Mouse (Mus musculus): Measurements from ENCODE around the gene Rbl2. TPM values are rescaled to one million over a fixed set of nuclear protein-coding genes. Genes with fewer than 3 reads are reported as not detected.
A peak's percentile ranks its signal among the peaks of the same experiment; 100 is the strongest.

Gene Rbl2
- total and polyA plus RNA-seq, 3 experiments = 2.9 to 8.4 TPM; not detected in 1

- TF ChIP-seq MYB (IDR thresholded peaks at IDR 0.05; ENCODE audit: low read depth, low read length) (no peak), USF1 (IDR thresholded peaks at IDR 0.05; ENCODE audit: low read depth, low read length) (no peak), POLR2AphosphoS2 (IDR thresholded peaks at IDR 0.05; ENCODE audit: low read length) (no peak), HCFC1 (IDR thresholded peaks at IDR 0.05; ENCODE audit: low read depth, low read length) (no peak), RAD21 (IDR thresholded peaks at IDR 0.05; ENCODE audit: low read depth, low read length) (no peak), MAFK (IDR thresholded peaks at IDR 0.05; ENCODE audit: borderline replicate concordance, low read depth, low read length) (no peak), ETS1 (IDR thresholded peaks at IDR 0.05; ENCODE audit: low read depth, low read length) (no peak), SMC3 (IDR thresholded peaks at IDR 0.05; ENCODE audit: low read depth, low read length) (no peak), CHD2 (IDR thresholded peaks at IDR 0.05; ENCODE audit: low read length) (no peak), NRF1 (IDR thresholded peaks at IDR 0.05; ENCODE audit: insufficient read depth, low read depth, low read length, poor library complexity, severe bottlenecking) (no peak), JUND (IDR thresholded peaks at IDR 0.05; ENCODE audit: low read depth, low read length) (no peak), SIN3A (IDR thresholded peaks at IDR 0.05; ENCODE audit: low read length) (no peak), MAX (IDR thresholded peaks at IDR 0.05; ENCODE audit: low read length) (no peak), EP300 (IDR thresholded peaks at IDR 0.05; ENCODE audit: low read depth in 1 of 2, low read length in 2 of 2) (no peak), MXI1 (IDR thresholded peaks at IDR 0.05; ENCODE audit: low read depth, low read length) (no peak), E2F4 (IDR thresholded peaks at IDR 0.05; ENCODE audit: borderline replicate concordance, low read depth, low read length) (no peak), UBTF (IDR thresholded peaks at IDR 0.05; ENCODE audit: borderline replicate concordance, insufficient read depth, low read depth, low read length) (no peak), ZNF384 (IDR thresholded peaks at IDR 0.05; ENCODE audit: low read depth, low read length) (no peak), ZMIZ1 (IDR thresholded peaks at IDR 0.05; ENCODE audit: low read depth, low read length) (no peak), CTCF (IDR thresholded peaks at IDR 0.05 in 2 of 3, conservative IDR thresholded peaks at IDR 0.05 in 1 of 3; ENCODE audit: control insufficient read depth in 1 of 3, insufficient read depth in 1 of 3, low read depth in 2 of 3, low read length in 3 of 3, poor library complexity in 1 of 3, severe bottlenecking in 1 of 3) (no peak)
- Histone ChIP-seq H3K4me1 (ENCODE audit: control insufficient read depth in 1 of 2, insufficient read depth in 2 of 2, low read length in 2 of 2) (peaks cover 2 to 10% of the 10 kb centered on the region in 2 experiments; a peak in 3 of 4 replicates), H3K36me3 (ENCODE audit: control insufficient read depth in 1 of 2, insufficient read depth in 2 of 2, low read length in 2 of 2) (peaks cover 0 to 8% of the 10 kb centered on the region in 2 experiments; a peak in 3 of 4 replicates), H3K9ac (ENCODE audit: control insufficient read depth, low read depth, low read length, poor library complexity, severe bottlenecking) (no peak overlapping the region), H3K79me2 (ENCODE audit: control insufficient read depth, insufficient read depth, low read length, poor library complexity) (no peaks in the 10 kb centered on the region), H3K4me3 (ENCODE audit: control insufficient read depth in 1 of 2, insufficient read depth in 1 of 2, low read depth in 2 of 2, low read length in 2 of 2) (no peak overlapping the region), H3K9me3 (replicated peaks; ENCODE audit: insufficient read depth, low read length) (no peaks in the 10 kb centered on the region), H3K27me3 (ENCODE audit: control insufficient read depth in 1 of 2, insufficient read depth in 2 of 2, low read length in 2 of 2) (no peaks in the 10 kb centered on the region), H3K27ac (ENCODE audit: control insufficient read depth, low read depth, low read length) (no peak overlapping the region)
- DNase-seq (ENCODE audit: low read depth, low spot score) = no peak
Observed at GRCm38 (mm10) chr8:91114910-91115309, 45.1 kb downstream of the Rbl2 start.

- Histone ChIP-seq H3K27me3 (ENCODE audit: control insufficient read depth in 1 of 2, insufficient read depth in 2 of 2, low read length in 2 of 2) (no peaks in the 10 kb centered on the region), H3K36me3 (ENCODE audit: control insufficient read depth in 1 of 2, insufficient read depth in 2 of 2, low read length in 2 of 2) (peaks cover 0 to under 1% of the 10 kb centered on the region in 2 experiments)
- peak; percentile 37 for DNase-seq (ENCODE audit: low read depth, low spot score)
Observed at GRCm38 (mm10) chr8:91117537-91117936, 47.7 kb downstream of the Rbl2 start.

More at GRCm38 (mm10) chr8:91117537-91117936, 47.7 kb downstream of the Rbl2 start:
- Histone ChIP-seq H3K9ac (ENCODE audit: control insufficient read depth, low read depth, low read length, poor library complexity, severe bottlenecking) (no peak overlapping the region), H3K4me3 (ENCODE audit: control insufficient read depth in 1 of 2, insufficient read depth in 1 of 2, low read depth in 2 of 2, low read length in 2 of 2) (no peak overlapping the region), H3K27ac (ENCODE audit: control insufficient read depth, low read depth, low read length) (no peak overlapping the region), H3K4me1 (ENCODE audit: control insufficient read depth in 1 of 2, insufficient read depth in 2 of 2, low read length in 2 of 2) (peaks cover 0 to 2% of the 10 kb centered on the region in 2 experiments; a peak in 1 of 4 replicates), H3K9me3 (replicated peaks; ENCODE audit: insufficient read depth, low read length) (no peaks in the 10 kb centered on the region), H3K79me2 (ENCODE audit: control insufficient read depth, insufficient read depth, low read length, poor library complexity) (no peaks in the 10 kb centered on the region)
- no peak for TF ChIP-seq USF2 (IDR thresholded peaks at IDR 0.05; ENCODE audit: borderline replicate concordance in 1 of 2, insufficient read depth in 1 of 2, low read depth in 1 of 2, low read length in 2 of 2)
- TF ChIP-seq TCF12 (IDR thresholded peaks at IDR 0.05; ENCODE audit: low read depth, low read length) = no peak
- TF ChIP-seq TBP (IDR thresholded peaks at IDR 0.05; ENCODE audit: low read depth, low read length) = no peak
- no peak for TF ChIP-seq SIN3A (IDR thresholded peaks at IDR 0.05; ENCODE audit: low read length)
- TF ChIP-seq RAD21 (IDR thresholded peaks at IDR 0.05; ENCODE audit: low read depth, low read length) = peak; percentile 39
- TF ChIP-seq BHLHE40 (IDR thresholded peaks at IDR 0.05; ENCODE audit: borderline replicate concordance, low read depth, low read length) = no peak
- no peak for TF ChIP-seq HCFC1 (IDR thresholded peaks at IDR 0.05; ENCODE audit: low read depth, low read length)
- no peak for TF ChIP-seq CHD2 (IDR thresholded peaks at IDR 0.05; ENCODE audit: low read length)
- peak; percentile 28 to 65 (median 42); a peak in 5 of 6 replicates for TF ChIP-seq CTCF (IDR thresholded peaks at IDR 0.05 in 2 of 3, conservative IDR thresholded peaks at IDR 0.05 in 1 of 3; ENCODE audit: control insufficient read depth in 1 of 3, insufficient read depth in 1 of 3, low read depth in 2 of 3, low read length in 3 of 3, poor library complexity in 1 of 3, severe bottlenecking in 1 of 3)
- TF ChIP-seq UBTF (IDR thresholded peaks at IDR 0.05; ENCODE audit: borderline replicate concordance, insufficient read depth, low read depth, low read length) = no peak
- TF ChIP-seq ETS1 (IDR thresholded peaks at IDR 0.05; ENCODE audit: low read depth, low read length) = no peak
- no peak for TF ChIP-seq ZNF384 (IDR thresholded peaks at IDR 0.05; ENCODE audit: low read depth, low read length)
- no peak for TF ChIP-seq POLR2AphosphoS5 (IDR thresholded peaks at IDR 0.05; ENCODE audit: borderline replicate concordance, low read depth, low read length)
- TF ChIP-seq SMC3 (IDR thresholded peaks at IDR 0.05; ENCODE audit: low read depth, low read length) = peak; percentile 40
- no peak for TF ChIP-seq POLR2A (IDR thresholded peaks at IDR 0.05; ENCODE audit: control insufficient read depth in 1 of 2, insufficient read depth in 1 of 2, low read depth in 1 of 2, low read length in 2 of 2, poor library complexity in 1 of 2)
- no peak for TF ChIP-seq EP300 (IDR thresholded peaks at IDR 0.05; ENCODE audit: low read depth in 1 of 2, low read length in 2 of 2)
- TF ChIP-seq ZC3H11A (IDR thresholded peaks at IDR 0.05; ENCODE audit: low read depth, low read length) = peak; percentile 16; the same call in 1 of the 2 replicates
- TF ChIP-seq E2F4 (IDR thresholded peaks at IDR 0.05; ENCODE audit: borderline replicate concordance, low read depth, low read length) = no peak
- no peak for TF ChIP-seq MYB (IDR thresholded peaks at IDR 0.05; ENCODE audit: low read depth, low read length)
- TF ChIP-seq RCOR1 (IDR thresholded peaks at IDR 0.05; ENCODE audit: low read depth, low read length) = no peak
